Mouse (Mus musculus): ENCODE data around the gene Phc2.

GRCm38 (mm10) chr4:128747614-128748270 is 93.2 kb downstream of the Phc2 start:
- no peak for TF ChIP-seq POLR2A (IDR thresholded peaks at IDR 0.05; ENCODE audit: borderline replicate concordance, extremely low read depth, insufficient read depth, insufficient read length, poor library complexity, severe bottlenecking)
- TF ChIP-seq CTCF (IDR thresholded peaks at IDR 0.05; ENCODE audit: borderline replicate concordance, extremely low read depth, insufficient read depth, insufficient read length), result no peak
